Mouse (Mus musculus): ENCODE data around the gene Trim17. TPM values are rescaled to one million over a fixed set of nuclear protein-coding genes. Genes with fewer than 3 reads are reported as not detected.

Trim17 gene
- total and polyA plus RNA-seq, 3 experiments: 0.50 to 0.82 TPM; not detected in 1

DNA sequence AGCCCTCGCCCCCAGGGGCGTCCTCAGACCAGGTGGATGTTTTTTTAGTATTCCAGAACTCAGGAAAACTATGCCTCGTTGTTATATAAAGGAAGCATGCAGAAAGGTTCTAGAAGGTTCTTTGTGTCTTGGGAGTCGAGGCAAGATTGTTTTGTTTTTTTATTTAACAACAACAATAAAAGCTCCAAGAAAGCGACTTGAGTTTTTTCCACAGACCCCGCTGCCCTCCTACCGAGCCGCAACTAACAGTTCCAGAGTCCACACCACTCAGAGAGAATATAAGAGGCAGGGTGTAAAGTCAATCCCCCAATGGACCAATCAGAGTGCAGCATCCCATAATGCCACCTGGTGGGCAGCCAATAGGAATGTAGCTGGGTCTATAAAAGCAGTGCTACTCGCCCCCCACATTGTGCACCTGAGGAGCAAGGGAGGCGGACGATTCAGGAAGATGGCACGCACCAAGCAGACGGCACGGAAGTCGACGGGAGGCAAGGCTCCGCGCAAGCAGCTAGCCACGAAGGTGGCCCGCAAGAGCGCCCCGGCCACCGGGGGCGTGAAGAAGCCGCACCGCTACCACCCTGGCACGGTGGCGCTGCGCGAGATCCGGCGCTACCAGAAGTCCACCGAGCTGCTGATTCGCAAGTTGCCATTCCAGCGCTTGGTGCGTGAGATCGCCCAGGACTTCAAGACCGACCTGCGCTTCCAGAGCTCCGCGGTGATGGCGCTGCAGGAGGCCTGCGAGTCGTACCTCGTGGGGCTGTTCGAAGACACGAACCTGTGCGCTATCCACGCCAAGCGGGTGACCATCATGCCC lies 7.1 kb downstream of the Trim17 start:
- DNase-seq (ENCODE audit: low read depth, low spot score): no peak
- no peaks in the 10 kb centered on the region for H3K79me2 ChIP-seq (ENCODE audit: control insufficient read depth, insufficient read depth, low read length, poor library complexity)
- TF ChIP-seq NELFE (IDR thresholded peaks at IDR 0.05; ENCODE audit: low read depth, low read length): no peak
- no peak for TF ChIP-seq MEF2A (IDR thresholded peaks at IDR 0.05; ENCODE audit: extremely low read depth, insufficient replicate concordance, low read depth, low read length, poor library complexity, severe bottlenecking)
- TF ChIP-seq ZNF384 (IDR thresholded peaks at IDR 0.05; ENCODE audit: low read depth, low read length): no peak
- no peak for TF ChIP-seq MYC (IDR thresholded peaks at IDR 0.05; ENCODE audit: low read depth, low read length)
- no peak for TF ChIP-seq MAZ (IDR thresholded peaks at IDR 0.05; ENCODE audit: low read depth, low read length)
- TF ChIP-seq HCFC1 (IDR thresholded peaks at IDR 0.05; ENCODE audit: low read depth, low read length): no peak
- TF ChIP-seq NRF1 (IDR thresholded peaks at IDR 0.05; ENCODE audit: insufficient read depth, low read depth, low read length, poor library complexity, severe bottlenecking): no peak
- no peak for TF ChIP-seq MYB (IDR thresholded peaks at IDR 0.05; ENCODE audit: low read depth, low read length)
- no peak for TF ChIP-seq ETS1 (IDR thresholded peaks at IDR 0.05; ENCODE audit: low read depth, low read length)
- no peak for TF ChIP-seq MXI1 (IDR thresholded peaks at IDR 0.05; ENCODE audit: low read depth, low read length)
- TF ChIP-seq USF2 (IDR thresholded peaks at IDR 0.05; ENCODE audit: borderline replicate concordance in 1 of 2, insufficient read depth in 1 of 2, low read depth in 1 of 2, low read length in 2 of 2): no peak
- no peak for TF ChIP-seq TCF12 (IDR thresholded peaks at IDR 0.05; ENCODE audit: low read depth, low read length)
- no peak for TF ChIP-seq TBP (IDR thresholded peaks at IDR 0.05; ENCODE audit: low read depth, low read length)
- no peak for TF ChIP-seq EP300 (IDR thresholded peaks at IDR 0.05; ENCODE audit: low read depth in 1 of 2, low read length in 2 of 2)
- TF ChIP-seq ELF1 (IDR thresholded peaks at IDR 0.05; ENCODE audit: low read depth, low read length): no peak
- TF ChIP-seq BHLHE40 (IDR thresholded peaks at IDR 0.05; ENCODE audit: borderline replicate concordance, low read depth, low read length): no peak
- H3K4me1 ChIP-seq (ENCODE audit: control insufficient read depth in 1 of 2, insufficient read depth in 2 of 2, low read length in 2 of 2): peaks cover 0 to 5% of the 10 kb centered on the region in 2 experiments; a peak in 2 of 4 replicates
- H3K4me3 ChIP-seq (ENCODE audit: control insufficient read depth in 1 of 2, insufficient read depth in 1 of 2, low read depth in 2 of 2, low read length in 2 of 2): no peak overlapping the region
- no peaks in the 10 kb centered on the region for H3K9me3 ChIP-seq (replicated peaks; ENCODE audit: insufficient read depth, low read length)
- no peak overlapping the region for H3K27ac ChIP-seq (ENCODE audit: control insufficient read depth, low read depth, low read length)
- peaks cover 0 to 4% of the 10 kb centered on the region in 2 experiments; a peak in 2 of 4 replicates for H3K36me3 ChIP-seq (ENCODE audit: control insufficient read depth in 1 of 2, insufficient read depth in 2 of 2, low read length in 2 of 2)
- no peaks in the 10 kb centered on the region for H3K27me3 ChIP-seq (ENCODE audit: control insufficient read depth in 1 of 2, insufficient read depth in 2 of 2, low read length in 2 of 2)
- no peak overlapping the region for H3K9ac ChIP-seq (ENCODE audit: control insufficient read depth, low read depth, low read length, poor library complexity, severe bottlenecking)

DNA sequence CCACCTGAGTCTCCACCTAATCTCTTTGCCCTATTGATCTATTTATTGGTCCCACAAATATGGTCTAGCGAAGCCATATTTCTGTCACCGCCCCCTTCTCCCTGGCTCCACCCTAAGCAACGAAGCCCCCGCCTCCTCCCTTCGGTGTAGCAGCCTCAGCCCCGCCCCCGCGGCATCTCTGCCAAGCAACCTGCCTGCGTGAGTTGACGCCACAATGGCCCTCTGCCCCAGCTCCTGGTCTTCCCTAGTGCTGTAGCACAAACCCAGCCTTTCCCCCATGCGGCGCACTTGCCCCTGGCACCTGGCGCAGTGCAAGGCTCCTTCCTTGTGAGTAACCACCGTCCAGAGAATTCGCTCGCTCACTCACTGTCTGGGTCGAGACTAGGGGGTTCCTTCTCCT lies 9.1 kb downstream of the Trim17 start:
- H3K36me3 ChIP-seq (ENCODE audit: control insufficient read depth in 1 of 2, insufficient read depth in 2 of 2, low read length in 2 of 2): no peaks in the 10 kb centered on the region; a peak in 1 of 4 replicates
- H3K4me1 ChIP-seq (ENCODE audit: control insufficient read depth in 1 of 2, insufficient read depth in 2 of 2, low read length in 2 of 2): no peaks in the 10 kb centered on the region
- H3K4me3 ChIP-seq (ENCODE audit: control insufficient read depth in 1 of 2, insufficient read depth in 1 of 2, low read depth in 2 of 2, low read length in 2 of 2): no peak overlapping the region
- H3K9ac ChIP-seq (ENCODE audit: control insufficient read depth, low read depth, low read length, poor library complexity, severe bottlenecking): no peak overlapping the region
- H3K27me3 ChIP-seq (ENCODE audit: control insufficient read depth in 1 of 2, insufficient read depth in 2 of 2, low read length in 2 of 2): no peaks in the 10 kb centered on the region
- H3K79me2 ChIP-seq (ENCODE audit: control insufficient read depth, insufficient read depth, low read length, poor library complexity): no peaks in the 10 kb centered on the region
- DNase-seq (ENCODE audit: low read depth, low spot score): no peak
- TF ChIP-seq ELF1 (IDR thresholded peaks at IDR 0.05; ENCODE audit: low read depth, low read length) (no peak), POLR2AphosphoS2 (IDR thresholded peaks at IDR 0.05; ENCODE audit: low read length) (no peak), MAFK (IDR thresholded peaks at IDR 0.05; ENCODE audit: borderline replicate concordance, low read depth, low read length) (no peak), HCFC1 (IDR thresholded peaks at IDR 0.05; ENCODE audit: low read depth, low read length) (no peak), POLR2AphosphoS5 (IDR thresholded peaks at IDR 0.05; ENCODE audit: borderline replicate concordance, low read depth, low read length) (no peak), MAZ (IDR thresholded peaks at IDR 0.05; ENCODE audit: low read depth, low read length) (no peak), USF2 (IDR thresholded peaks at IDR 0.05; ENCODE audit: borderline replicate concordance in 1 of 2, insufficient read depth in 1 of 2, low read depth in 1 of 2, low read length in 2 of 2) (no peak), MAX (IDR thresholded peaks at IDR 0.05; ENCODE audit: low read length) (no peak), BHLHE40 (IDR thresholded peaks at IDR 0.05; ENCODE audit: borderline replicate concordance, low read depth, low read length) (no peak), MYC (IDR thresholded peaks at IDR 0.05; ENCODE audit: low read depth, low read length) (no peak), KAT2A (conservative IDR thresholded peaks at IDR 0.05; ENCODE audit: low read depth, low read length) (no peak), CHD1 (IDR thresholded peaks at IDR 0.05; ENCODE audit: low read depth, low read length) (no peak), UBTF (IDR thresholded peaks at IDR 0.05; ENCODE audit: borderline replicate concordance, insufficient read depth, low read depth, low read length) (no peak), TBP (IDR thresholded peaks at IDR 0.05; ENCODE audit: low read depth, low read length) (no peak), JUND (IDR thresholded peaks at IDR 0.05; ENCODE audit: low read depth, low read length) (no peak), ZKSCAN1 (IDR thresholded peaks at IDR 0.05; ENCODE audit: low read depth, low read length) (no peak)
- no peaks in the 10 kb centered on the region for H3K9me3 ChIP-seq (replicated peaks; ENCODE audit: insufficient read depth, low read length)
- no peak overlapping the region for H3K27ac ChIP-seq (ENCODE audit: control insufficient read depth, low read depth, low read length)

Measured in MEL (cell line).